Mouse (Mus musculus): Measurements from ENCODE around the gene Lenep.

Lenep gene

DNA sequence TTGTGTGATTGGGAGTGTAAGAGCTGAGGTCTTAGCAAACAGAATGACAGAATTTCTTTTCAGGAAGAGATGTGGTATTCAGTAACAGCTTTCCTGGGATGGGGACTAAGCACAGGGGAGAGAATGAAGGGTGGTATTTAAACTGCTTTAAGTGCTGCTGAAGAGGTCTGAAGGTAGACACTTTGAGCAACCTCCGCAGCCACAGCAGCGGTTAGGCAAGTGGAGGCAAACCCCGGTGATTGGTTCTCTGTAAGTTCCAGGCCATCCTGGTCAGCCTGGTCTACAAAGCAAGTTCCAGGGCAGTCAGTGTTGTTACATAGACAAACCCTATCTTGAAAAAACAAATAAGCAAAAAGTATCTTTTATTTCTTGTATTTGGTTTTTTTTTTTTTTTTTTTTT is 17.4 kb upstream of the Lenep start:
- DNase-seq (ENCODE audit: low spot score), result no peak

DNA sequence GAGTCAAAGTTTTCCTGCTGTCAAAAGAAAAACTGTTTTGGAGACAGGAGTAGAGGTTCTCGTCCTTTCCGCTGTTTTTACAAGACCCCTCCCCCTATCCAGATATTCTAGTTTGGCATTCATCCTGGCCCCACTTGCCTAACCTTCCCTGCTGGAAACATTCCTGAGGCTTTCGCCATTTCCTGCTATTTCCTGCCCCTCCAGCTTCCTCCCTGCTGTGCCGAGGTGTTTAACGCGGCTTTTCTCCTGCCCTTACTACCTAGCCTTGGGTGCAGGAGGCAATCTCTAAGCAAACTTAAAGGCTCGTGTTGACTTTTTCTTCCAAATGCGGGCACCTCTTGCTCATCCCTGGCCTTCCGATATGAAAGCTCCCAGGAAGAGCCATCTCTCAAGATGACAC is 17.0 kb upstream of the Lenep start:
- DNase-seq (ENCODE audit: low spot score), result peak; percentile 50

DNA sequence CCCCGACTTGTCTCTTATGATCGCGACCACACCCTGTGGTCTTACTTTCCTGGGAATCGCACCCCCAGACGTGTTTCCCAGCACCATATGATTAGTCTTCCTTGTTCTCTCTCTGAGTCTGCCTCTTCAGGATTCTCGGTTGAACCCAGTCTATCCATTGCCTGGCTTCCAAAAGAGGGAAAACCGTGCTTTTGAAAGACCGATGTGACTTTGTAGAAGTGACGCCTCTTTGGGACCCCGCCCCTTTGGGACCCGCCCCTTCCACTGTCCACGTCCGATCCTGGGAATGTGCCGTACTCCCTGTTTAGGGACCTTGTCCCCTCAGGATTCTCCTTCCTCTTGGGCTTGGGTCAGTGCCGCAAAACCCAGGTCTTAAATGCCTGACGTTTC is 16.3 kb upstream of the Lenep start:
- DNase-seq (ENCODE audit: low spot score), result peak; percentile 73

DNA sequence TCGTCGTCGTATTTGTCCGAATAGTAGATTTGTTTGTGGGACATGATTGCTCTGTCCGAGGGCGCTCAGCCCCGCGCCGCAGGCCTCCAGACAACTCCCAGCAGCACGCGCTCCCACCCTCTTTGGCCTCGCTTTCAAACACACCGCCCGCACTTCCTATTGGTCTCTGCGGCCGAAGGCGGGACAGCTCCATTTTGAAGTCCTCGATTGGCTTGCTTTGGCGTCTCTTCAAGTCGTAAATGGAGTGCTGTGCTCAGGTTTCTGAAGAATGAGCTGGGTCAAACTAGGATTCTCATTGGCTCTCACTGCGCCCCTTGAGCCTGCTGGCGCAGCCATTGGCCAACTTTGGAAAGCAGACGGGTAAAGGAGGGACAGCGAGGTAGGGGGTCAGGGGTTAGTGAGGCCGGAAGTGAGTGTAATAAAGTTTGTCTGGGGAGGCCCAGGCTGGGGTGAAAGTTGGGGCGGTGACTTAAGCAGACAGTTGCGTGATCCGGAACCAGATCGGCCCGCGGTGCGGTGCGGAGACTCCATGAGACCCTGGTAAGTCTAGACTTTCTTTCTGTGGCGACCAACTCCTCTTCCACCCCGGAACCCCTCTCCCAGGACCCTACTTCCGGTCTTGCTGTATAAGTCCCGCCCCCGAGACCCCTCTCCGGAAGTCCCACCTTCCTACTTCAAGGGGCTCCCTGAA is 15.7 kb upstream of the Lenep start, which contains the start of the genes Cks1b and Shc1:
Gene Cks1b, minus strand, starts transcription at position 214 of the 691 bp plus-strand sequence.
Gene Shc1, plus strand, starts transcription at position 274 of the 691 bp plus-strand sequence.
- DNase-seq (ENCODE audit: low spot score), result peak; percentile 98

DNA sequence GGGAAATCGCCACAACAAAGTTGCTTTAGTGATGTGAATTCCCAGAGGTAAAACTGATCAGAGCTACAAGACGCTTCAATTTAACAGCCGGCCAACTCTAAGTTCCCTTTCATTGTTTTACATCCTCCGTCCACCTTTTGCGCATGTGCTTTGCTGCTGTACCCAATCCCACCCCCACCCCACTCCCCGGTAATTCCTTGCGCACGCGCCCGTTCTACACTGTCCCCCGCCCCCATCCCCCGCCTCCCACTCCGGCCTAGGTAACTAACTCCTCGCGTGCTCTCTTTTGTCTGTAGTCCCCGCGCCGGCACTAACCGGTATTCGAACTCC is 15.2 kb upstream of the Lenep start:
- DNase-seq (ENCODE audit: low spot score), result no peak

DNA sequence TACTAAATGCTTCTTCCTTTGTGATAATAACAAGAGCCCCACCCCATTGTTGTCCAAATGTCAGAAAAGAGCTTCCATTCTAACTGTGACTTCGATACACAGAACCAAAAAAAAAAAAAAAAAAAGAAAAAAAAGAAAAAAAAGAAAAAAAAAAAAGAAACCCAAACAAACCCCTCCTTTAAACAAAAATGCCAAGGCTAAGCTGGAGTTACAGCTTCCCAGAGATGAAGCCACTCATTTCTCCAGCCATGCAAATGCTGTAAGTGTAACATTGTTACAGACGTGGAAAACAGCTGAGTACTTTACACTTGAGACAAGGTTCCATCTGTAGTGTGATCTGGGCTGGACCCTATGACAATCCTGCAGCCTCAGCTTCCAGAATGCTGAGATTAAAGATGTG is 14.5 kb upstream of the Lenep start:
- no peak for DNase-seq (ENCODE audit: low spot score)

DNA sequence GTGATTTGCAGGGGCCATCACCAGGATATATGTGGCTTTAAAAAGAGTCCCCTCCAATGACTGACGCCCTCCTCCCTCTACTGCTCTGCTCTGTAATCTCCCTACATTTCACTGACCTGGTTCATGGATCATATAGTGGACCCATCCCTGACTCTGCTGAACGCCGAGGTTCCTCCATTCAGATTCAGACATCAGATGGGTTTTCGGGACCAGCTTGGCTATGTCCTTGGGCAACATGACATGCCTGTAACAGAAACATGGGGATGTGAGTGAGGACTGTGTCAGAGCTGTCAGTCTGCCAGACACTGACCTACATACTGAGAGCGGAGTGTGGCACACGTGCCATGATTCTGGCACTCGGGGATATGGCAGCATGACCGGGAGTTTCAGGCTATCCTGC is 13.6 kb upstream of the Lenep start:
- DNase-seq (ENCODE audit: low spot score), result no peak

DNA sequence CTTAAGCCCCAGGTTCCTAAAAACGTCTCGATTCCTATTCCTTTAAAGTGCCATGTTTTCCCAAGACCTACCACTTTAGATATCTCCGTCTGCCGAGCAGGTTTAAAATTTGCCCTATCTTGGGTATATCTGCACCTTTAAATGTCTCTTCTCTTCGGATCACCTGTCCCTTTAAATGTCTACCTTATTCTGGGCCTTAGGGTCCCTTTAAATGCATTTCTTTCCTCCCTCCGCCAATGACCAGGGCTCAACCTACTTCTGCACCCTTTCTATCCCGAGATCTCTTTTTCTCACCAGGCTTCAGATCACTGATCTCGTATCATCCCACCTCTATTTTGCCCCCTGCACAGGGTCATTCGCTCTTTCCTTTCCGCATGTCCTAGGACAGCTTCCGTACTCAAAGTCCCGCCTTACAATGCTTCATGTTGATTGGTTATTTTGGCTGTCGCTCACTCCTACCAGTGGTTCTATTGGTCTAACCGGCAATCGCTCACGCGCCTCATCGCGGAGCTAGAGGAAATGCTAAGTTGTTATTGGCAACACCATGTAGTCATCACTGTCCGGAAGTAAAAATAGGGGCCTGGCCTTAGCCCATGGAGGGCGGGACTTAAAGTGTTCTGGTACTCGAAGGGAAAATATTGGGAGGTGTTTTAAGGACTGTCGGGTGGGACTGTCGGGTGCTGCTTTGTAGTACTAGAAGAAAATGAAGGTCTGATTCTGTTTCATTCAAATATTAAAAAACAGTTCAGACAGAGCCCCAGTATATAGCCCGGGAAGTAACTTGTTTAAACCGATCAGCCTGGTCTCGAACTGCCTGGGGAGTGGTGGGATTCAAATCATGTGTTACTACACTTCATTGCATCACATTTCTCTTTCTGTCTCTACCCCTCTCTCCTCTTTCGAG is 9.1 kb upstream of the Lenep start, which contains the start of gene Flad1:
Gene Flad1, minus strand, starts transcription at position 381 of the 904 bp plus-strand sequence.
- DNase-seq (ENCODE audit: low spot score), result peak; percentile 97

DNA sequence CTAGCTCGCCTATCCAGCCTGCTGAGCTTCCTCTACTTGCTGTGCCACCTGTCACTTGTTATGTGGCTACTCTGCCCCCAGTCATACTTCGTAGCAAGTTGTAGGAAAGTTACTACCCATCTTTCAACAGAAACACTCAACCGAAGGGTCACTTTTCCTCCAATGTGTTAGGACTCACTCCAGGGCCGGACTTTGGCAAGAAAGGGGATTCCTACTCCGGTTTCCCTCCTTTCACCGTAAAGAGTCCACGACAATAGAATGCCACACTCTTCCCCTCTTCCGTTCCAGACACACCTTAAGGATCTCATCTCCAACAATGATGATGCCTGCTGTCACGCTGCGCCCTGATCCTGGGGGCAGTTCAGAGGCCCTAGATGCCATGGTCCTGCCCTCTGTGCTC is 8.3 kb upstream of the Lenep start:
- DNase-seq (ENCODE audit: low spot score), result no peak

DNA sequence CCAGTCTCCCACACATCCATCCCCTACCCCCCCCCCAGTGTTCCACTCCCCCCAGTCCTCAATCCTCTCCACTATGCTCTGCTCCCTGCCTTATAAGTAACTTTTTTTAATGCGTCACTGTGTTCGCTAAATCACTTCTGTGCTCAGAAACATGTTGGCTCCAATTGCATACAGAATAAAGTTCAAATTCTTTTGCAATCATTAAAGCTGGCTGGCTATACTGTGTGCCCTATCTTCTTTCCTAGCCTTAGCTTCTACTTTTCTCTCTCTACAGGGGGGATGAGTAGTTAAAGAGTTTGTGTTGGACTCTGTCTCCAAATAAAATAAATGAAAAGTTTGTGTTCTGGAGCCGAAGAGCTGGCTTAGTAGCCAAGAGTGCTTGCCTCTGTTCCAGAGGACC is 7.1 kb upstream of the Lenep start:
- no peak for DNase-seq (ENCODE audit: low spot score)

DNA sequence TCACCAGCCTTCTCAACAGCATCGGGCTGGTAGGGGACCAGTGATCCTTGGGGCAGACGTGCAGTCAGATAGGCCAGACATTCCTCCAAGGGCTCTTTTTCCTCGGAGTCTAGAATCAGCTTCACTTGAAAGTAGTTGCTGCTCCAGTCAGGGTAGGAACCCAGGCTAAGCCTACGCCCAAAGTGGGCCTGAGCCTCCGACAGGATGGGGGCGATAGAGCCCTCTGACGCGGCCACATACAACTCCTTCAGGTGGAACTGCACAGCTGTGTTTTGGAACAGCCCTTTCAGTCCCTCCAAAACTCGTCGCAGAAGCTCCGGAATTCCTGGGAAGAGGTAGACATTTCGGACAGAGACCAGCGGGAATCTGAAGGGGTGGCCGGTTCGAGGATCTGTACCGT is 5.9 kb upstream of the Lenep start:
- DNase-seq (ENCODE audit: low spot score), result no peak

DNA sequence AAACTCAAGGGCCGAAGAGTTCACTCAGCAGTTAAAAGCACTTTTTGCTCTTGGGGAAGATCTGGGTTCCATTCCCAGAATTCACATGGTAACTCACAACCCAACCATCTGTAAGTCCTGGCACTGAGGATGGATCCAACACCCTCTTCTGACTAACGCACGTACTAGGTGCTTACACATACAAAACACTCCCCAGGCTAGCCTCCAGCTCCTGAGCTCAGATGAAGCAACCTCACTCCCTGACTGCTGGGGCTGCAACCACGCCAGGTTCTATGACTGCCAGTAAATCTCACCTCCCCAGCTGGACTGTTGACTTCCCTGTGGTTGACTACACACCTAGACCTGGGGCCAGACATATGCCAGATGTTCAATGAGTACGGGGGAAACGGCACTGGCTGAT is 4.3 kb upstream of the Lenep start:
- DNase-seq (ENCODE audit: low spot score), result no peak

DNA sequence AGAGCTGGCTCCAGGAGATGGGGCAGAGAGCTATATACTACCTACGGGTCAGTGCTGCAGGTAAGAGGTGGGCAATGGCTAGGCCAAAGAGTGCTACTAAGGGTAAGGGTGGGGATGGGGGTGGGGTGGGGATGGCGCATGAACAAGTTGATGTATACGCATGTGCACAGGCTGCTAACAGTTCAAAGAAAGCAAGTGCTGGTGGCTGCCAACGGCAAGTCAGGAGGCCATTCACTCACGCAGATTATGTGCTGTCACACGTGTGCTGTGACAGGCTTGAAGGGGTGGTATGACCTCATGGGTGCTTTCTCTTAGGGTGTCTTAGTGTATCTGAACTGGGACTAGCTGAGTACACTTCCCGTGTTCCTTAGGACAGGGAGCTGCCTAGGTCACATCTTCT is 1.3 kb downstream of the Lenep start:
- DNase-seq (ENCODE audit: low spot score), result no peak

DNA sequence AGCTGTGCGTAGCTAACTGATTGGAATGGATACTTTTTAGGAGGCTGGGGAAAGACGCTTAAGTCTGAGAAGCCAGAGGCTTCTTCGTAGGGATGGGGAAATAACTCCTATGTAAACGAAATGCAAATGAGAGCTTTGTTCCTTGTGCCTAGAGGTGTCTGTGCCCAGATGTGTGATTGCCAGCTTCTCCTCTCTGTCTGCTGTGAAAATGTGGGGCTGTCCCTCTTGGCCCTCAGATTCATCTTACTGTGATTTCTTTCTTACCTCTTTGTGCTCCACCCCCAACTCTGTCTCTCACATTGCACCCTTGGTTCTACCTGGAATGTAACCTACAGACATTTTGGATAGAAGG is 6.0 kb downstream of the Lenep start:
- no peak for DNase-seq (ENCODE audit: low spot score)

DNA sequence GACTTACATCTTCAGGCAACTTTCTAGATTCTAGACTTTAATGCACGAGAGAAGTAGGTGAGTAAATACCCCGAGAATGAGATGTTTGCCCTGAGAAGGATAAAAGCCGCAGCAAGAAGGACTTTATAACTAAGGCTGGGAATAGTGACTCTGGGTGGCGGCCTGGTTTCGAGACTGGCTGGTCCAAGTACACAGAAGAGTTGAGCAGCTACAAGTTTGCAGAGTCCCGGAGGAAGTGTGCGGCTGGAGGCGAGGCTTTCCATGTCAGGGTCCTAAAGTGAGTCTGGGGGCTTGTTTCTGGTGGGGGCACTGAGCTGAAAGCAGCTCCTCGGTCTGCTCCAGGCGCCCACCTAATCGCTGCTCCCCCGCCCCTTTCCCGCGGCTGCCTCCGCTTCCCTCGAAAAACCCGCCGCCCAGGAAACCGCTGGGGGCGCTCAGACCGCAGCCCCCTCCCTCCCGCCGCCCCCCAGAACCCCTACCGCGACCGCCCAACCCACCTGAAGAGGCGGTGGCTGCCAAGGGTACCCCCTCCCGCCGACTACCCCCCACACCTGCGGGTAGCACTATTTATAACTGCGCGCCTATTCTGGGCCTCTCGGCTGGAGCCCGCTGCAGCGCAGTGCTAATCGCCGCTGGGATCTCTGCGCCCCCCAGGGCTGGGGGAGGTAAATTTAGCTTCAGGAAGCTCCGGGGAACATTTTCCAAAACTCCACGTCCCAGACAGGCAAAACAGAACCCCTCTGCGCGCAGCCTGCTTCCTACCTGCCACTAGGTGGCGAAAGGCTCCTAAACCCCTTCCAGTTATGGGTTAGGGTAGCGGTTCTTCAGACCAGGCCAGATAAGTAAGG is 6.6 kb downstream of the Lenep start:
- no peak for DNase-seq (ENCODE audit: low spot score)

DNA sequence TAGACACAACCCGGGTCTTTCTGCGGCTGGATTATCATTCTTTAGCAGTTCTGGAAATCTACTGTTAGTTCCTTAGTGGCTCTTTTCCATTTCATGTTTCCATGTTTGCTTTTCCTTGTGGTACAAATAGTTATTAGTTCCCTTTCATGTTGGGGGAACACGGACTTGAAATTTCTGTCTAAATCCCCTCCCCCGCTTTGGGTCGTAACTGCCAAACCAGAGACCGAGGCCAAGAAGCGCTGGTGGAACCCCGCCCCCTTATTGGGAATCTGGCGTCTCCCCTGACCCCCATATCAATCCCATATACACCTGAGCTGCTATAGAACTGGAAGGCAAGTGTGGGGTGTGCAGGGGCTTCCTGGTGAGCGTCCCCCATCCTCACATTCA is 7.2 kb downstream of the Lenep start:
- DNase-seq (ENCODE audit: low spot score), result no peak

DNA sequence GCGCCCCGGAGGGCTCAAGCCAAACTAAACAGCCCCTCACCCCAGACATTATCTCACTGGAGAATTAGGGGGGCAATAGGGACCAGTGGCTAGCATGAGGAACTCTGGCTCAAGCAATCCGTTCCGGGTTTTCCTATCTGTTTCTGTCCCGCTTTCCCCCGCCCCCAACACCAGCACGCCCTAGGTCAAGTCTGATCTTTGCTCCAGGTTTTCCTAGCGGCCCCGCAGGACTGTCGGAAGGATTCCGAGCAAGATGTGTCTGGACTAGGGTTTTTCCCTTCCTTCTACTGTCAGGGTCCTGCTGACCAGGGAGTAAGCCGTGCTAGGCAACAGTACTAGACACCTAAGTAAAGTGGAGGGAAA is 7.7 kb downstream of the Lenep start:
- DNase-seq (ENCODE audit: low spot score), result peak; percentile 79

DNA sequence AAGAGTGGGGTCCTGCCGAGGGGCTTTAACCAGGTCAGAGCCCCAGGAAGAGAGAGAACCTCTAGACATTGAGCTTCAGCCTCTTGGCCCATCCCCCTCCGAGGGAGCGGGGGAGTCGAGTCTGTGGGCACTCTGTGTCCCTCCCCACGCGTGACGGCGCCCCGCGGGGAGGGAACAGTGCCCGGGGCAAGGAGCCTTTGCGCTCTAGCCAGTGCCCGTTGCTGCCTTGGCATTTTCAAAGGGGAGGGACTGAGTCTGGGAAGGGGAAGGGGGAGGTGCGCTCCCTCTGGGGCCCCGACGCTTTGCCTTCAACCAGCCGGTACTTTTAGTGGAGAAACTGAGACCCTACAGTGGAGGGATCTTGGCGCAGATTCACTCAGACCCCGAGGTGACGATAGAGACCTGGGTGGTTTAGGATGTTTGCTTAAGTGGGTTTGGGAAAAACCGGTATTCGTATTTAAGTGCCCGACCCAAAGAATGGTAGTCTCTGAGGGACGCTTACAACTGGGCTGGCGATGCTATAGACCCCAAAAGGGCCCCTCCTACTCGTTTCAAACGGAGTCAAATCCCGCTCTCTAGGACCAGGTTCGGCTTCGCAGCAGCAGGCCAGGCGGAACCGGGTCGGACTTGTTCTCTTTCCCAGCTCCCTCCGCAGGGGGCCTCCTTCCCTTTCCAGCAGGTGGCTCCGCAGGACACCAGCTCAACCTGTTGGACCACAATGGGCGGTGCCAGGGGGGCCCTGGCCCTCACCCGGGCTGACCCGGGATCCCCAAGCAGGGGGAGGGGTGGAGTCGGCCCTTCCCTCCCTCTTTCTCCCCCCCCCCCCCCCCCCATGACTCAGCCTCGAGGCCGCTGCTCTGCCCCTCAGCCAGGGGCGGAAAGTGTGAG is 8.3 kb downstream of the Lenep start, which contains the start of gene Zbtb7b:
Gene Zbtb7b, minus strand, starts transcription at position 771 of the 888 bp plus-strand sequence.
- peak; percentile 78 for DNase-seq (ENCODE audit: low spot score)

DNA sequence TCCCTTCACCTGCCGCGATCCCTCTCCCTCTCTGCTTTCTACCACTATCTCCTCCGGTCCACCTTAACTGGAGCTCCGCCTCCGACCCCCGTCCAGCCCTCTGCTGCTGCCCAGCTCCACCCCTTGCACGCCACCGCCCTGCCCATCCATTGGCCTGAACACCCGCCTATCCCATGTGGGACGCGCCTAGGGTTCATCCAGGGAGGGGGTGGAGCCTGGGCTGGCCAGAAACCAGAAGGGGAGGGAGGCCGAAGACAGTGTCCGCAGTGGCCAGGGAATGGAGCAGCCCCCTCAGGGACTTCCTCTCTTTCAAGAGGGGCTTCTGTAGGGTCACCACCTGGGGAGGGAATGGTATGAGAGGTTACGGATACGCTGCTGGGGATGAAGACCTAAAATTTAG is 9.0 kb downstream of the Lenep start:
- DNase-seq (ENCODE audit: low spot score), result peak; percentile 99

DNA sequence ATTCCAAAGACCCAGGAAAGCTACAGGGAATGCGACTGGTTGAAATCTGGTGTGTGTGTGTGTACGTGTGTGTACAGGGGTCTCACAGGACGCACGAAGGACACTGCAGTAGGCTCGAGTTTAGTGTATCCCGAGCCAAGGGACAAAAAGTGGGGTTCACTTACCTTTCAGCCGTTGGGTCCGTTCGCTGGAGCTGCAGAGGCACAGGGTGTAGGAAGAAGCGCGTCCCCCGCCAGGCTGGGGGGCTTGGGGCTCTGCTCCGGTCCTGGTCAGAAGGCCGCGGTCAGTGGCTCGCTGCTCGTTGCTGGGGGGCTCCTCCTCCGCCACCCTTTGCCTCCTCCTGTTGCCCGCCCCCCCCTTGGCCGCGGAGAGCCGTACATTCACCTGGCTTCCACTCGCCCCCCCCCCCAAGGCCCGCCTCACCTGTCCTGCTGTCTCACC is 9.7 kb downstream of the Lenep start:
- DNase-seq (ENCODE audit: low spot score), result no peak

Data from ovary, adult 18-20 months (tissue).